Mouse (Mus musculus): Measurements from ENCODE around the gene Gbx1. TPM values are rescaled to one million over a fixed set of nuclear protein-coding genes. Genes with fewer than 3 reads are reported as not detected.

Gbx1 gene
- polyA plus RNA-seq, 1 experiment from 2014 or later = 0.12 TPM

- ATAC-seq (ENCODE audit: low FRiP score, low TSS enrichment) (peak; percentile 36; the same call in 1 of the 2 replicates), DNase-seq (peak; percentile 90)
- peak overlapping the region; percentile 55 for H3K27ac ChIP-seq (replicated peaks; ENCODE audit: low read depth, low read length)
- H3K9me3 ChIP-seq (ENCODE audit: control insufficient read depth, low read length) = no peaks in the 10 kb centered on the region
- H3K4me3 ChIP-seq (replicated peaks; ENCODE audit: low read depth, low read length) = no peak overlapping the region
- peaks cover 77% of the 10 kb centered on the region for H3K36me3 ChIP-seq (ENCODE audit: control insufficient read depth, insufficient read depth, low read length)
- peaks cover 26% of the 10 kb centered on the region for H3K4me1 ChIP-seq (ENCODE audit: control insufficient read depth, insufficient read depth, low read length)
- H3K4me2 ChIP-seq (ENCODE audit: low read length) = no peak overlapping the region
- no peaks in the 10 kb centered on the region for H3K27me3 ChIP-seq (ENCODE audit: control insufficient read depth, insufficient read depth, low read length)
- WGBS = 2% methylated on average over 4 of the region's 4 CpGs
- peak overlapping the region; percentile 34 for H3K9ac ChIP-seq (replicated peaks; ENCODE audit: low read length)
Observed at GRCm38 (mm10) chr5:24481647-24482046, 45.4 kb downstream of the Gbx1 start.

DNA sequence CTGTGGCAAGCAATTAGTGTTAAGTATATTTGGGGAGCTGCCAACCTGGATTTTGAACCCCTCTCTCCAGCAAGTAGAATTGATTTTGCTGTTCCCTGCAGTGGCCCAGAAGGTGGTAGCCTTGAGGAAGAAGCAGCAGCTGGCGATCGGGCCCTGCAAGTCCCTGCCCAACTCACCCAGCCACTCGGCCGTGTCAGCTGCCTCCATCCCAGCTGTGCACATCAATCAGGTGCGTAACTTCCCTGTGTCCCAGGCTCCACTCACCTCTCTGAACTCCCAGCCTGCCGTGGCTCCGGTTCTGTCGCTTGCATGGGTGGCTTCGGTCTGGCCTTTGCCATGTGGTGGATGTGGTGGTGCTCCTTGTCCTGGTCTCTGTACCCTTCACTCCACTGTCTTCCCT is 49.1 kb downstream of the Gbx1 start:
- WGBS = 88% methylated on average over 9 of the region's 9 CpGs
- Histone ChIP-seq H3K4me3 (replicated peaks; ENCODE audit: low read depth, low read length) (no peak overlapping the region), H3K36me3 (ENCODE audit: control insufficient read depth, insufficient read depth, low read length) (peaks cover 64% of the 10 kb centered on the region), H3K9ac (replicated peaks; ENCODE audit: low read length) (no peak overlapping the region), H3K27ac (replicated peaks; ENCODE audit: low read depth, low read length) (no peak overlapping the region), H3K4me2 (ENCODE audit: low read length) (no peak overlapping the region), H3K4me1 (ENCODE audit: control insufficient read depth, insufficient read depth, low read length) (peaks cover 28% of the 10 kb centered on the region), H3K9me3 (ENCODE audit: control insufficient read depth, low read length) (no peaks in the 10 kb centered on the region), H3K27me3 (ENCODE audit: control insufficient read depth, insufficient read depth, low read length) (peaks cover 19% of the 10 kb centered on the region; the same call in 1 of the 2 replicates)
- DNase-seq (no peak), ATAC-seq (ENCODE audit: low FRiP score, low TSS enrichment) (no peak)

DNA sequence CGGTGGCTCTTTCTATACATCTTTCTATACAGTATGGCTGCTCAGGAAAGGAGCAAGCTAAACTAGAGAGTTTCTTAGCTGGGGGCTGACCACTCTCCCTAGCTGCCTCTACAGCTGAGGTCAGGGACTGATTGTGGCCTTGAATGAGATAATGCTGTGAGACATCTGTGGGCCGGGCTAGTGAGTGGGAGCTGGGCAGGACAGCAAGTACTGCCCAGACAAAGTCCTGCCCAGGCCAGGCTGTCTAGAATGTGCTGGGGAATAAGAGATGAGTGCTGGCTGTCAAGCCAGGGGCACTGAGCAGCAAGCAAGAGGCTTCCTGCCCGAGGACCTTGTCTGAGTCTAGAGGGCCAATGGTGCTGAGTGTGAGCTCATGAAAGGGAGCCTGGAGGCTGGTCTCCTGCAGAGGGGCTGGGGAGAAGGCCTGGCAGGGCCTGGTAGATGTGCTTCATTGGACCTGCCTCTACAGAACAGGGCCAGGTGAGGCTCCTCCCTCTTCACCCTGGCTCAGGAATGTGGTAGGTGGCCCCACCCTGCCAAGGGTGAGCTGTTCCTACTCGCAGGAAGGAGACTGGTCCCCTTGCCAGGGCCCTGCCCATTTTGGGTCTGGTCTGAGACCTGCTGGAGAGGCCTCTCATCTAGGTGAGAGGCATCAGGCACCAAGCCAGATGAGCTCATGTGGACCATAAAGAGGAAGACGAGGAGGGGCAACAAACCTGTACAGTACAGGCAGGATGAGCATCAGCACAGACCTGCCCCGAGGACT is 51.3 kb downstream of the Gbx1 start:
- H3K9ac ChIP-seq (replicated peaks; ENCODE audit: low read length) = no peak overlapping the region
- H3K36me3 ChIP-seq (ENCODE audit: control insufficient read depth, insufficient read depth, low read length) = peaks cover 46% of the 10 kb centered on the region
- ATAC-seq (ENCODE audit: low FRiP score, low TSS enrichment) (no peak), DNase-seq (no peak)
- H3K4me3 ChIP-seq (replicated peaks; ENCODE audit: low read depth, low read length) = no peak overlapping the region; the same call in 1 of the 2 replicates
- H3K4me2 ChIP-seq (ENCODE audit: low read length) = peak overlapping the region; percentile 61; the same call in 1 of the 2 replicates
- no peaks in the 10 kb centered on the region for H3K9me3 ChIP-seq (ENCODE audit: control insufficient read depth, low read length)
- H3K27ac ChIP-seq (replicated peaks; ENCODE audit: low read depth, low read length) = no peak overlapping the region
- 82% methylated on average over 6 of the region's 6 CpGs for WGBS
- H3K27me3 ChIP-seq (ENCODE audit: control insufficient read depth, insufficient read depth, low read length) = peaks cover 19% of the 10 kb centered on the region; the same call in 1 of the 2 replicates
- peaks cover 15% of the 10 kb centered on the region for H3K4me1 ChIP-seq (ENCODE audit: control insufficient read depth, insufficient read depth, low read length)

- whole genome bisulfite sequencing = 2% methylated on average over 66 of the region's 67 CpGs
- Histone ChIP-seq H3K4me2 (ENCODE audit: low read length) (peak overlapping the region; percentile 61), H3K4me3 (replicated peaks; ENCODE audit: low read depth, low read length) (peak overlapping the region; percentile 28), H3K4me1 (ENCODE audit: control insufficient read depth, insufficient read depth, low read length) (peaks cover 15% of the 10 kb centered on the region), H3K9me3 (ENCODE audit: control insufficient read depth, low read length) (no peaks in the 10 kb centered on the region), H3K9ac (replicated peaks; ENCODE audit: low read length) (peak overlapping the region; percentile 43), H3K36me3 (ENCODE audit: control insufficient read depth, insufficient read depth, low read length) (peaks cover 37% of the 10 kb centered on the region), H3K27ac (replicated peaks; ENCODE audit: low read depth, low read length) (no peak overlapping the region), H3K27me3 (ENCODE audit: control insufficient read depth, insufficient read depth, low read length) (peaks cover 19% of the 10 kb centered on the region; the same call in 1 of the 2 replicates)
- ATAC-seq (ENCODE audit: low FRiP score, low TSS enrichment) (no peak; the same call in 1 of the 2 replicates), DNase-seq (peak; percentile 63)
Observed at GRCm38 (mm10) chr5:24474723-24475261, 52.2 kb downstream of the Gbx1 start.

DNA sequence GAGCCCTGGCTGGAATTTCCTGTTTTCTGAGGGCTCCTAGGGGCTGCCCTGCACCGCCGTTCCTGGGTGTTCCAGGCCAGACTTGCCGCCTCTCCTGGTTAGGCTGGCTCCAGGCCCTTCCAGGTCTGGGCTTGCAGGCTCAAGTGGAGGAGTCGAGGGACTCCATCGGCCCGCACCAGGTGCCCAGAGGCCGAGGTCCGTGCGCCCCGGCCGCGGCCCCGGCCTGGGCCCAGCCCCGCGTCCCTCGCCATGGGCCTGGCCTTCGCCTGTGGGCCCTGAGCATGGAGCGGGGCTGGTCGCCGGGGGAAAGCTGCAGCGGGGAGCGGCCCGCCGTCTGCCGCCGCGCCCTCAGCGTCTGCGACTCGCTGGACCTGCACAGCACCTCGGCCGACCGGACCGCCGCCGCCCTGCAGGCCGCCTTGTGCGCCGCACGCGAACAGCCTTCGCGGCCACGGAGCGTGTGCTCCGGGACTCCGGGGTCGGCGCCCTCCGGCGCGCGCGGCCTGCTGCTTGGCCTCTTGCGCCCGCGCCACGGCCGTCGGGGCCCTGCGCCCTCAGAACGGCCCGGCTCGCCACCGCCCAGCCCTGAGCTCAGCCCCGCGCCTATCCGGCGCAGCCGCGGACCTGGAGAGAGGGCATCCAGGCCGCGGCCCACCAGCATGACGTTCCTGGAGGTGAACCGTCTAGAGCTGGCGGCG is 52.8 kb downstream of the Gbx1 start:
- no peak; the same call in 1 of the 2 replicates for ATAC-seq (ENCODE audit: low FRiP score, low TSS enrichment)
- H3K9ac ChIP-seq (replicated peaks; ENCODE audit: low read length) = peak overlapping the region; percentile 43
- peaks cover 15% of the 10 kb centered on the region for H3K4me1 ChIP-seq (ENCODE audit: control insufficient read depth, insufficient read depth, low read length)
- no peak for DNase-seq
- H3K4me2 ChIP-seq (ENCODE audit: low read length) = peak overlapping the region; percentile 61
- H3K9me3 ChIP-seq (ENCODE audit: control insufficient read depth, low read length) = no peaks in the 10 kb centered on the region
- no peak overlapping the region for H3K27ac ChIP-seq (replicated peaks; ENCODE audit: low read depth, low read length)
- H3K27me3 ChIP-seq (ENCODE audit: control insufficient read depth, insufficient read depth, low read length) = peaks cover 19% of the 10 kb centered on the region; the same call in 1 of the 2 replicates
- WGBS = 4% methylated on average over 74 of the region's 77 CpGs
- H3K4me3 ChIP-seq (replicated peaks; ENCODE audit: low read depth, low read length) = peak overlapping the region; percentile 28
- H3K36me3 ChIP-seq (ENCODE audit: control insufficient read depth, insufficient read depth, low read length) = peaks cover 31% of the 10 kb centered on the region

- Histone ChIP-seq H3K4me1 (ENCODE audit: control insufficient read depth, insufficient read depth, low read length) (peaks cover 15% of the 10 kb centered on the region), H3K4me3 (replicated peaks; ENCODE audit: low read depth, low read length) (no peak overlapping the region), H3K9me3 (ENCODE audit: control insufficient read depth, low read length) (no peaks in the 10 kb centered on the region), H3K9ac (replicated peaks; ENCODE audit: low read length) (no peak overlapping the region), H3K27me3 (ENCODE audit: control insufficient read depth, insufficient read depth, low read length) (peaks cover 19% of the 10 kb centered on the region; the same call in 1 of the 2 replicates), H3K4me2 (ENCODE audit: low read length) (no peak overlapping the region), H3K36me3 (ENCODE audit: control insufficient read depth, insufficient read depth, low read length) (peaks cover 20% of the 10 kb centered on the region), H3K27ac (replicated peaks; ENCODE audit: low read depth, low read length) (no peak overlapping the region)
- DNase-seq = no peak
- WGBS = 27% methylated on average over 7 of the region's 7 CpGs
- no peak for ATAC-seq (ENCODE audit: low FRiP score, low TSS enrichment)
Observed at GRCm38 (mm10) chr5:24472884-24473619, 54.0 kb downstream of the Gbx1 start.

DNA sequence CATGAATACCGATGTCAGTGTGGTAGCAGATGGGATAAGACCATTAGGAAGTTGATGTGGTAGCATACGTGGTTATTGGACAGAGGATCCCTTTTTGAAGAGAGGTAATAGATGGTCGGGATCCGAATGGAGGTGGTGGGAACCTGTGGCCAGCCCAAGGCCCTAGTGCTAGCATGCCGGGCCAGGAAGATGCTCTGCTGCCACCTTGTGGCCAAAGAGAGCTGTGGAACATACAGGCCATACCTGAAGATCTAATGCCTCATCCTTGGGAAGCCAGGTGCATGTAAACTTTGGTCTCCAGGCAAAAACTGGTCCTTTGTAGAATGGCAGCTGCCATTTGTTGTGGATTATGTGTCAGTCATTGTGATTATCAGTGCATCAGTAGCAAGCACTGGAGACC is 56.4 kb downstream of the Gbx1 start:
- WGBS = 9% methylated on average over 5 of the region's 5 CpGs
- Histone ChIP-seq H3K36me3 (ENCODE audit: control insufficient read depth, insufficient read depth, low read length) (no peaks in the 10 kb centered on the region), H3K9ac (replicated peaks; ENCODE audit: low read length) (no peak overlapping the region), H3K4me2 (ENCODE audit: low read length) (no peak overlapping the region), H3K9me3 (ENCODE audit: control insufficient read depth, low read length) (no peaks in the 10 kb centered on the region), H3K27me3 (ENCODE audit: control insufficient read depth, insufficient read depth, low read length) (peaks cover 19% of the 10 kb centered on the region; the same call in 1 of the 2 replicates), H3K4me1 (ENCODE audit: control insufficient read depth, insufficient read depth, low read length) (peaks cover 23% of the 10 kb centered on the region), H3K27ac (replicated peaks; ENCODE audit: low read depth, low read length) (no peak overlapping the region), H3K4me3 (replicated peaks; ENCODE audit: low read depth, low read length) (no peak overlapping the region)
- ATAC-seq (ENCODE audit: low FRiP score, low TSS enrichment) (peak; percentile 59; the same call in 1 of the 2 replicates), DNase-seq (peak; percentile 93)

DNA sequence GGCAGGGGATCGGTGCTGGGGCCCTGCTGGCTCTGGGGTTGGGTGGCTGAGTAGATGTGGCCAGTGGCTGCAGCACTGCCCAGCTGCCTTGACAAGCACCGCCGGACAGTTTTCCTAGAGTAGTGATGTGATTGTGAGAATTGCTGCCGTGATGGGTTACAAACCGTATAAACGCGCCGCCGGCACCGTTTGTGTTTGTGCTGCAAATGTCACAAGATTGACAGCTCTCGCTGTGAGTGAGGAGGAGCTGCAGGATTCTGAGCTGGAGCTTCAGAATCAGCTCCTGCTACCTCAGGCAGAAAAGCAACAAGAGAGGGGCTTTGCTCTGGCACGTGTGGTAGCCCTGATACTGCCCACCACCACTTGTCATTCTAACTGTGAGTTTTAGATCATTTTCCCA is 60.2 kb downstream of the Gbx1 start:
- ATAC-seq (ENCODE audit: low FRiP score, low TSS enrichment) (no peak), DNase-seq (peak; percentile 65)
- peak overlapping the region; percentile 36; the same call in 1 of the 2 replicates for H3K9ac ChIP-seq (replicated peaks; ENCODE audit: low read length)
- H3K27me3 ChIP-seq (ENCODE audit: control insufficient read depth, insufficient read depth, low read length) = no peaks in the 10 kb centered on the region
- H3K4me1 ChIP-seq (ENCODE audit: control insufficient read depth, insufficient read depth, low read length) = 0 out of 2 replicates have a peak, but pooled peaks cover 8% of the 10 kb centered on the region
- no peak overlapping the region for H3K4me3 ChIP-seq (replicated peaks; ENCODE audit: low read depth, low read length)
- H3K27ac ChIP-seq (replicated peaks; ENCODE audit: low read depth, low read length) = peak overlapping the region; percentile 55; the same call in 1 of the 2 replicates
- WGBS = 15% methylated on average over 12 of the region's 12 CpGs
- H3K4me2 ChIP-seq (ENCODE audit: low read length) = no peak overlapping the region
- no peaks in the 10 kb centered on the region for H3K9me3 ChIP-seq (ENCODE audit: control insufficient read depth, low read length)
- H3K36me3 ChIP-seq (ENCODE audit: control insufficient read depth, insufficient read depth, low read length) = no peaks in the 10 kb centered on the region

Data from midbrain, embryonic 14.5 days (tissue).